Mouse (Mus musculus) olfactory bulb, adult 2 months (tissue): ENCODE results near the gene Dpp6.

Experiments
- CTCF ChIP-seq: fragments of 200-500 bp; IDR thresholded peaks from 2 replicates; pipeline ENCODE4 v1.5.1; 2012; ENCODE audit warnings: low read depth, mild to moderate bottlenecking, low read length, moderate library complexity; ENCODE audit not compliant: insufficient read depth
- POLR2A ChIP-seq: fragments of 200-500 bp; IDR thresholded peaks from 2 replicates; pipeline ENCODE4 v1.6.1; 2012; ENCODE audit warnings: mild to moderate bottlenecking, low read depth, low read length, moderate library complexity; ENCODE audit not compliant: insufficient read depth

GRCm38 (mm10) chr5:26934911-26935310 lies 117.9 kb downstream of the Dpp6 start:
- no peak for TF ChIP-seq POLR2A
- no peak for TF ChIP-seq CTCF
